Mouse (Mus musculus) forebrain, embryonic 13.5 days (tissue): Measurements from ENCODE around the gene Batf3. TPM values are rescaled to one million over a fixed set of nuclear protein-coding genes. Genes with fewer than 3 reads are reported as not detected.

ENCODE experiments used
- ATAC-seq: fragments of 200-750 bp; cut with Nextera tagmentation; 2 replicates; pipeline ENCODE4 v1.8.0; 2017
- H3K27ac ChIP-seq: fragments of 300-500 bp; sonication (generic); 2 replicates; pipeline ENCODE4 v1.5.1; 2015; ENCODE audit warnings: inconsistent platforms, mild to moderate bottlenecking, moderate library complexity
- H3K27me3 ChIP-seq: fragments of 300-500 bp; sonication (generic); 2 replicates; pipeline ENCODE4 v1.6.1; 2015; ENCODE audit warnings: mild to moderate bottlenecking, inconsistent platforms
- H3K36me3 ChIP-seq: fragments of 300-500 bp; sonication (generic); 2 replicates; pipeline ENCODE4 v1.6.1; 2015; ENCODE audit warnings: mild to moderate bottlenecking, inconsistent platforms; ENCODE audit not compliant: poor library complexity, severe bottlenecking
- H3K4me1 ChIP-seq: fragments of 300-500 bp; sonication (generic); 2 replicates; pipeline ENCODE4 v1.6.1; 2015; ENCODE audit warnings: inconsistent platforms
- H3K4me2 ChIP-seq: fragments of 300-500 bp; sonication (generic); 2 replicates; pipeline ENCODE4 v1.6.1; 2015; ENCODE audit warnings: inconsistent platforms, mild to moderate bottlenecking, moderate library complexity
- H3K4me3 ChIP-seq: fragments of 300-500 bp; sonication (generic); 2 replicates; pipeline ENCODE4 v1.5.1; 2015; ENCODE audit warnings: mild to moderate bottlenecking, inconsistent platforms
- H3K9ac ChIP-seq: fragments of 300-500 bp; sonication (generic); 2 replicates; pipeline ENCODE4 v1.6.1; 2015; ENCODE audit warnings: mild to moderate bottlenecking, inconsistent platforms
- H3K9me3 ChIP-seq: fragments of 300-500 bp; sonication (generic); replicated peaks from 2 replicates; pipeline ENCODE4 v1.6.1; 2016; ENCODE audit warnings: inconsistent platforms
- WGBS: fragments of 180-500 bp; shearing (Covaris S2); methylation state at CpG from one replicate; pipeline ENCODE4 v1.1.7; 2015; 5-methylcytosine and 5-hydroxymethylcytosine counted together
- polyA plus RNA-seq: library from polyadenylated mRNA; unstranded; fragments of >200 nt; fragmentation: Nextera tagmentation; extraction: Ambion mirVana; gene quantifications from 2 replicates; pipeline ENCODE4 v1.2.1, GENCODE M21; 2015

The Batf3 gene
- polyA plus RNA-seq, 1 experiment from 2014 or later: 2.1 TPM

DNA sequence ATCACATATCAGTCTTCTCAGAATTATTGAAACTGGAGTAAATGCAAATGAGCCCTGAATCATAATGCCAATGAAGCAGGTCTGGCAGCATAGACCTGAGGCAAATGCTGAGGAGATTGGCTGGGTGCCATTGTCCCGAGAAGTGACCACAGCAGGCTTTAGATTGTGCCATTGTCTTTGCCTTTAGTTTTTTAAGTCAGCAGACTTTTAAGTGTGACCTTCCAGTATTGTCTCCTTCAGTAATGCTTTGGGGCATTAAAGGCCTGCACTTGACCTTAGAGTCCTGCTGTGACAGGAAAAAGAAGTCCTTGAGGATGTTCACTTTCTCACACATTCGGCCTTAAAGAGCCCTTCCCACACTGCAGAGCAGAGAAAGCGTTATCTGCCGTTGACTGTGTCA, 27.4 kb upstream of the Batf3 start:
- WGBS: 84% methylated on average over 4 of the region's 4 CpGs
- H3K4me2 ChIP-seq: no peak overlapping the region

DNA sequence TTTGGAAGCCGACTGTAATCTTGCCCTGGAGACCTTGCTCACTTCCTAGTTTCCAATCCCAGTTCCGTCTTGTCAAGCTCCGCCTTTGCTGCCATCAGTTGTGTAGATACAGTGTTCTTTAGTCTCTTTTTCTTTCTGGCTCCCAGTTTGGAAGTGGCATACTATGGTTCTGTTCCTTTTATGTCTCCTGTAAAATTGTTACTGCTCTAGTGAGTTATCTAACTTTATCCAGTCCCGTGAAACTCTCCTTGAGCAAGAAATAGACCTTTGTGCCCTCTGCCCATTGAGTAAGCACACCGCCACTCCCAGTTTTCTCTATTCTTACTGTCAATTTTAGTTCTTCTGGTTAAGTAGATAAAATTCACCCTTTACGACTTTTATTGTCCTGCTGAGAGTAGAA, 26.0 kb upstream of the Batf3 start:
- no peak overlapping the region for H3K27ac ChIP-seq
- H3K36me3 ChIP-seq: peaks cover 79% of the 10 kb centered on the region
- no peaks in the 10 kb centered on the region for H3K27me3 ChIP-seq
- ATAC-seq: no peak
- no peak overlapping the region for H3K4me2 ChIP-seq
- H3K4me1 ChIP-seq: no peaks in the 10 kb centered on the region
- no peak overlapping the region for H3K4me3 ChIP-seq
- no peak overlapping the region for H3K9ac ChIP-seq
- H3K9me3 ChIP-seq: no peaks in the 10 kb centered on the region
- 93% methylated on average over 6 of the region's 6 CpGs for WGBS

More for the DNA sequence above, 27.4 kb upstream of the Batf3 start:
- ATAC-seq: no peak
- Histone ChIP-seq H3K4me3 (no peak overlapping the region), H3K27me3 (no peaks in the 10 kb centered on the region), H3K4me1 (no peaks in the 10 kb centered on the region), H3K9ac (no peak overlapping the region), H3K36me3 (peaks cover 87% of the 10 kb centered on the region), H3K9me3 (no peaks in the 10 kb centered on the region), H3K27ac (no peak overlapping the region)

DNA sequence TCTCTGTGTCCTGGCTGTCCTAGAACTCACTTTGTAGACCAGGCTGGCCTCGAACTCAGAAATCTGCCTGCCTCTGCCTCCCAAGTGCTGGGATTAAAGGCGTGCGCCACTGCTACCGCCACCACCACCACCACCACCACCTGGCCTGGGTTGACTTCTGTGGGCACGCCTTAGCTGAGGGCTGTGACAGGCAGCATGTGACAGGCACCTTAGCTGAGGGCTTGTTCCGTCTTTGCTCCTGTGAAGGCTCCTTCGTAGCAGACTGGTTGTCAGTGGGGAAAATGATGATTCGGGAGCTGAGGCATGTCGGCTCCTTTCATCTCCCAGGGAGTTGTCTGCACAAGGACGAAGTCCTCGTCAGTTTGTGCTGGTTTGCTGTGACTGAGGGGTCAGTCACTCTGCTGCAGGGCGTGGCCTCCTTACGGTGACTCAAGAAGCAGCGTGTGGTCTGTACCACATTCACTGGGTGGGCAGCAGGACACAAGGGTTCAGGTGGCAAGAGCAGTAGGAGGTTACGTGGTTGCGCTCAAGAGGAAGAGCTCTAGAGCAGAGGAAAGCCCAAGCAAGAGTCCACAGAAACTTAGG, 25.2 kb upstream of the Batf3 start:
- H3K4me3 ChIP-seq: no peak overlapping the region
- no peaks in the 10 kb centered on the region for H3K4me1 ChIP-seq
- no peak for ATAC-seq
- no peak overlapping the region for H3K9ac ChIP-seq
- H3K27me3 ChIP-seq: no peaks in the 10 kb centered on the region
- no peak overlapping the region for H3K27ac ChIP-seq
- H3K4me2 ChIP-seq: no peak overlapping the region
- 94% methylated on average over 16 of the region's 16 CpGs for WGBS
- no peaks in the 10 kb centered on the region for H3K9me3 ChIP-seq
- H3K36me3 ChIP-seq: peaks cover 83% of the 10 kb centered on the region

DNA sequence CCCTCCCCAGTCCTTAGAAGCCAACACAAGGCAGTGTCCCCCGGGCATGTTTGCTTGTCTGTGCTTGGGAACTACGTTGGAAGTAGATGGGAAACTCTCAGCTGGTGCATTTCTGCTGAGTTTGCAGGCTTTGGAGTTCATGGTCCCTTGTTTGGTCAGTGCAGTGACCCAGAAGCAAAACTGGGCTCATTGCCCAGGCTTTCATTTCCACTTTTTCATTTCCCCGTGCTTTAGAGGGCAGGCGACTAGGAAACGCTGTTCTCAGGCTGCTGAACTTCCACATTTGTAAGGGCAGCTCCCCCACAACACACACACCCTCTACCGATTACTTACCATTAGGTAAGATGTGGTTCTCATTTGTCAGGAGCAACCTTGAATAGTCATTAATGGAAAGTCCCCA, 24.6 kb upstream of the Batf3 start:
- H3K27me3 ChIP-seq: no peaks in the 10 kb centered on the region

DNA sequence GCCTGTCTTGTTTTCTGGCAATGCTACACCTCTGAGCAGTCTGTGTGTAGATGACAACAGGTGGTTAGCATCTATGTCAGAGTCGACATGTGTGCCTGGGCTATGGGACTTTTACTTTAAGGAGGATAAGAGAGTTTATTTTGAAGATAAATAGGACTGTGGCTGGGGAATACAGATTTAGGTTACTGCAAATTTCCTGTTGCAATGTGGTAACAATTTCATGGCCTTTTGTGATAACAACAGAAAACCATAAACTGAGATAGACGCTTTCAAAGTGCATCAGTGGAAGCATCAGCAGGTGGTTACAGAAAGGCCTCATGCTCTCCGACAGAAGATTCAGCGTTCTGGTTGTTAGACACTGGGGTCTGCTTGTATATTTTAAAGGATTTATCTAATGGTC, 24.2 kb upstream of the Batf3 start:
- no peak overlapping the region for H3K27ac ChIP-seq
- WGBS: 93% methylated on average over 4 of the region's 4 CpGs
- H3K4me1 ChIP-seq: no peaks in the 10 kb centered on the region
- H3K9ac ChIP-seq: no peak overlapping the region
- no peak overlapping the region for H3K4me3 ChIP-seq
- no peaks in the 10 kb centered on the region for H3K9me3 ChIP-seq
- peaks cover 84% of the 10 kb centered on the region for H3K36me3 ChIP-seq
- no peak for ATAC-seq
- H3K4me2 ChIP-seq: no peak overlapping the region
- H3K27me3 ChIP-seq: no peaks in the 10 kb centered on the region

More for the DNA sequence above, 24.6 kb upstream of the Batf3 start:
- no peak overlapping the region for H3K4me2 ChIP-seq
- H3K36me3 ChIP-seq: peaks cover 83% of the 10 kb centered on the region
- no peak overlapping the region for H3K4me3 ChIP-seq
- no peaks in the 10 kb centered on the region for H3K9me3 ChIP-seq
- no peaks in the 10 kb centered on the region for H3K4me1 ChIP-seq
- no peak overlapping the region for H3K9ac ChIP-seq
- ATAC-seq: no peak
- no peak overlapping the region for H3K27ac ChIP-seq
- WGBS: 66% methylated on average over 6 of the region's 6 CpGs

DNA sequence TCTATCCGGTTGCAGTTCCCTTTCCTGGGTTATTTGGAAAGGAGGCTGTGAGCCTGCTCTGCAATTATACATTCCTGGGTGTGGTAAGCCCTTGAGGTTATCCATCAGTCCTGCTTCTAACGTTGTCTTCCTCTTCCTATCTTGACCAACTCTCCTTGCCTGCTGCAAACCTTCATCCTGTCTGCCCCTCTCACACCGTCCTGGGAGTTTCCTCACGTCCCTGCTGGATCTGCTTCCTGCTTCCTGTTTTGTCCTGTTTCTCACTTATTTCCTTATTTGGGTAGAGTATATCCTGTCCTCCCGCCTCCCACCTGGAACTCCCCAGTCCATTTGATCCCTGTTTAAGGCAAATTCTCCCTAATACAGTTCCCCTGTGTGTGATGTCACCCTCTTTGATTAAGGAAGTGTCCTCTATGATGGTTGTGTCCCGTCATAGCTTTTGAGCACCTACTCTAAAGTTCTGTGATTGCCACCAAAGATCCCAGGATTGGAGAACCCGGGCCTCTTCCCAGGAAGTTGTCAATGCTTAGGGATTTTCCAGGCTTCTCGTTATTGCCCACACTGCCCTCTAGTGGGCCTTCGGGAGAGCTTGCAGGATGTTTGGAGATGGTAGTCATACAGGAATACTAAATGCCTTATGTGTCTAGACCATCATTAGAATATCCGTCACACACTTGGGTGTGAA, 22.3 kb upstream of the Batf3 start:
- H3K27me3 ChIP-seq: no peaks in the 10 kb centered on the region
- WGBS: 71% methylated on average over 10 of the region's 10 CpGs
- H3K4me1 ChIP-seq: no peaks in the 10 kb centered on the region
- no peak overlapping the region for H3K27ac ChIP-seq
- no peak overlapping the region for H3K4me3 ChIP-seq
- ATAC-seq: no peak
- no peak overlapping the region for H3K4me2 ChIP-seq
- H3K9me3 ChIP-seq: no peaks in the 10 kb centered on the region
- H3K36me3 ChIP-seq: peaks cover 73% of the 10 kb centered on the region
- no peak overlapping the region for H3K9ac ChIP-seq

DNA sequence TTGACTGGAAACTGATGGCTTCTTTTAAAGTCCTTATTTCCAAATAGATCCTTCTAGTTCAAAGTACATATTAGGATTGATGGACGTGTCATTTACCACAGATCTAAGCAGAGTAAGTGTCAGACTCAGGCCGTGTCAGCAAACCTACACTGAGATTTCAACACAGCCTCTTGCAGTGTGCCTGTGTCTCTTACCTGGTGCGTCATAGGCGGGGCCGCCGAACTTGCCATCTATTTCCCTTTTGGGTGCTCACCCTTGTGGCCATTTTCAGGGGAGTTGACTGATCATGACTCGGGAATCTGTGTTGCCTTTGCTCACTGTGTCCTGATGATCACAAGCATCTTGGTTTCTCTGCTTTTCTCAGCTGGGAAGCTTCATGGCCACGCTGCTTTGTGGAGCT, 14.4 kb upstream of the Batf3 start:
- H3K9ac ChIP-seq: no peak overlapping the region
- H3K4me1 ChIP-seq: no peaks in the 10 kb centered on the region
- ATAC-seq: no peak
- H3K27ac ChIP-seq: no peak overlapping the region
- no peaks in the 10 kb centered on the region for H3K27me3 ChIP-seq
- no peak overlapping the region for H3K4me2 ChIP-seq
- WGBS: 90% methylated on average over 8 of the region's 8 CpGs
- H3K4me3 ChIP-seq: no peak overlapping the region
- H3K36me3 ChIP-seq: peaks cover 56% of the 10 kb centered on the region
- no peaks in the 10 kb centered on the region for H3K9me3 ChIP-seq

DNA sequence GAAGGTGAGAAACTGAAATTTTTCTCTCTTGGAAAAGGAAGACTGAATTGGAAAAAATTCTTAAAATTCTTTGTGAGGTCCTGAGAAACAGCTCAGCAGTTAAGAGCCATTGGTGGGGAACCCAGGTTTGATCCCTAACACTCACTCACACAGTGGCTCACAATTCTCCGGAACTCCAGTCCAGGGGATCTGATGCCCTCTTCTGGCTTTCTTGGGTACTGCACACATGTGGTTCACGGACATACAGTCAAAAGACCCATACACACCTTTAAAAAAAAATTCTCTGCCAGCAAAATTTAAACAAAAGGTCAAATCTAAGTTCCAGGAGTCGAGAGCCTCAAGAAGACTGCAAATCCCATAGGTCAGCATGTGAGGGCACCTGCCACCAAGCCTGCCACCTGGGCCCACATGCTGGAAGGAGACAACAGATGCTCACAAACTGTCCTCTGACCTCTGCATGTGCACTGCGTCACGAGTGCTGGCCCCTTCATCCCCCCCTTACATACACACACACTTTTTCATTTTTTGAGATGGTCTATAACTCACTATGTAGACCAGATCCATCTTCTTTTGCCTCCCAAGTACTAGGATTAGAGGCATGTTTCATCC, 12.6 kb upstream of the Batf3 start:
- Histone ChIP-seq H3K4me1 (no peaks in the 10 kb centered on the region), H3K9me3 (no peaks in the 10 kb centered on the region), H3K9ac (no peak overlapping the region), H3K4me2 (no peak overlapping the region), H3K36me3 (peaks cover 48% of the 10 kb centered on the region), H3K27ac (no peak overlapping the region), H3K4me3 (no peak overlapping the region), H3K27me3 (no peaks in the 10 kb centered on the region)
- ATAC-seq: no peak
- WGBS: 70% methylated on average over 5 of the region's 5 CpGs

DNA sequence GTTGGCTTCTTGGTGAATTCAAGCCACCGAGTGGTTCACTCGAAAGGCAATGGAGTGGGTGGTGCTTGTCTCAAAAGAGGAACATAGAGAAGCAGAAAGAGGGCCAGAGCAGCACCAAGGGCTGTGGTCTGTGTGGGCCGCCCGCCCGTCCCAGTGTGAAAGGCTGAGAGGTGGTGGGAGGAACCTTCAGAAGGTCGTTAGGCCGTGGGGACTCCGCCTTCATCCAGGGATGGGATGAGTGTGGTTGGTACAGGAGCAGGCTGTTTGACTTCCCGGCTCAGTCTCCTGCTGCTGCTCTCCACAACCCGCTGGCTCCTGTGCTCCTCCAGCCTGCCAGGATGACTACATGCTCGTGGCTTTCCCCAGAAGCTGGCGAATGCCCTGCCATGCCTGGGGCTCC, 12.1 kb upstream of the Batf3 start:
- Histone ChIP-seq H3K4me1 (no peaks in the 10 kb centered on the region), H3K9ac (no peak overlapping the region), H3K27ac (no peak overlapping the region), H3K27me3 (no peaks in the 10 kb centered on the region), H3K36me3 (peaks cover 43% of the 10 kb centered on the region), H3K9me3 (no peaks in the 10 kb centered on the region), H3K4me2 (no peak overlapping the region), H3K4me3 (no peak overlapping the region)
- no peak for ATAC-seq
- 79% methylated on average over 12 of the region's 12 CpGs for WGBS

DNA sequence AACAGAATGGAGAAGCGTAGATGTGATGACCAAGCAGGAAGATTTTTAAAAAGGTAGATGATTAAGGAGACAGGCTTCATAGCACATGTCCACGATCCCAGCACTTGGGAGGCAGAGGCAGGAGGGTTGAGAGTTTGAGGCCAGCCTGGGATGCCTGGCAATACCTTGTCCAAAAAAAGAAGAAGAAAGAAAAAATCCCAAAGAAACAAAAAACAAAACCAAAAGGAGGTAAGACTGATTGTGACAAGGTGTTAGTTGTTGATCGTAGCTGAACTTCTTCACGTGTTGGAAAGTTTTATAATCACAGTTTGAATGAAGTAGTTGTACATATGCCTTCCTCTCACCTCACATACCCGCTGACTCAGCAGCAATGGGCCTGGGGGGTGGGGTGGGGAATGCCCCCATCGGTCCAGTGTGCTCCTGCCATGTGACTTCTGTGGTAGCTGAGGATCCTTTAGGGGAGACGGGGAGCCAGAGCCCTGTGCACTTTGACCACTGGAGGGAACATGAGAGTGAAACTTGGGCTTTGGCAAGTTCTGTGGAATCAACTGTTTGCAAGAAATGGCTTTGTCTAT, 11.3 kb upstream of the Batf3 start:
- peaks cover 38% of the 10 kb centered on the region for H3K36me3 ChIP-seq
- no peaks in the 10 kb centered on the region for H3K9me3 ChIP-seq
- H3K4me3 ChIP-seq: no peak overlapping the region
- no peaks in the 10 kb centered on the region for H3K4me1 ChIP-seq
- H3K4me2 ChIP-seq: no peak overlapping the region
- WGBS: 87% methylated on average over 7 of the region's 7 CpGs
- H3K27me3 ChIP-seq: no peaks in the 10 kb centered on the region
- no peak for ATAC-seq
- no peak overlapping the region for H3K27ac ChIP-seq
- H3K9ac ChIP-seq: no peak overlapping the region

DNA sequence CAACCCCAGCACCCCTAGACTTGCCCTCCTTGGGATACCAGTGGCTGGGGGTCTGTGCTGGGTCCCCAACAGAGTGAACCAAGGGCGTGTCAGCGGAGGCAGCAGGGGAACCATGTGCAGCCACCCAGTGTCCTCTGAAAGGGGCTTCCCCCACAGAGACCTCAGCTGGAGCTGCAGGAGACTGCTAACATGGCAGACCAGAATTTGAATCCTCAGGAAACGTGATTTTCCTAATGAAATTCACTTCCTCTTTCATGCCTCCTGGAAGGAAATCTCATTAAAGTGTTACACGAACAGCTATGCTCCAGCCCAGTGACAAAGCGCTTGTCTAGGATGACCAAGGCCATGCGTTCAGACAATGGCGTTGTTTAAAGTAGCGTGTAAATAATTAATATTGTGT, 10.7 kb upstream of the Batf3 start:
- H3K4me3 ChIP-seq: no peak overlapping the region
- 84% methylated on average over 8 of the region's 8 CpGs for WGBS
- ATAC-seq: no peak
- no peak overlapping the region for H3K9ac ChIP-seq
- no peaks in the 10 kb centered on the region for H3K4me1 ChIP-seq
- H3K27me3 ChIP-seq: no peaks in the 10 kb centered on the region
- no peaks in the 10 kb centered on the region for H3K9me3 ChIP-seq
- H3K27ac ChIP-seq: no peak overlapping the region
- H3K4me2 ChIP-seq: no peak overlapping the region
- H3K36me3 ChIP-seq: peaks cover 32% of the 10 kb centered on the region

DNA sequence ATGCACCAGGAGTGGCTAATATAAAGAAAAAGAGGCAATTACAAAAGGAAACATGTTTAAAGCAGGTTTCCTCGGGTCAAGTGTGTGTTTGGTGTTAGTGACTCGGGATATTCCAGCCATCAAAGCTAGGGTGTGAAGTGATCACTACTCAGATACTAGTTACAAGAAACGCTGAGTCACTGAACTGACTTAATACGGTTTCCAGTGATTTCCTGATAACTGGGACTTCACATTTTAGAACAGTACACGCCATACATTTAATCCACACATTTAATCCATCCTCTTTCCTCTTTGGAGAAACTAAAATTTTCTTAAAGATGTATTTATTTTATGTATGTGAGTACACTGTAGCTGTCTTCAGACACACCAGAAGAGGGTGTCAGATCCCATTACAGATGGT, 9.7 kb upstream of the Batf3 start:
- WGBS: 90% methylated on average over 5 of the region's 5 CpGs
- H3K4me1 ChIP-seq: no peaks in the 10 kb centered on the region
- no peaks in the 10 kb centered on the region for H3K9me3 ChIP-seq
- H3K36me3 ChIP-seq: peaks cover 24% of the 10 kb centered on the region
- H3K27ac ChIP-seq: no peak overlapping the region
- ATAC-seq: no peak
- H3K9ac ChIP-seq: no peak overlapping the region
- no peak overlapping the region for H3K4me2 ChIP-seq
- no peaks in the 10 kb centered on the region for H3K27me3 ChIP-seq
- no peak overlapping the region for H3K4me3 ChIP-seq
